Mouse (Mus musculus): ENCODE measurements around the gene Clcn3. TPM values are rescaled to one million over a fixed set of nuclear protein-coding genes. Genes with fewer than 3 reads are reported as not detected.
"Not testable (repeated sequence)": the region's sequence is repeated elsewhere in the genome, so short reads cannot be mapped to it uniquely, and the experiment has no call there.

Gene Clcn3
- polyA plus RNA-seq (2014; fragmentation: Nextera tagmentation; extraction: Ambion mirVana): 33.4 and 37.5 TPM in 2 replicates

GRCm38 (mm10) chr8:60982701-60983687 lies at the start of gene Clcn3:
TSS of gene Clcn3 (minus strand) at chr8:60983300.
- Histone ChIP-seq H3K36me3 (ENCODE audit: control insufficient read depth, insufficient read depth, low read length) (no peaks in the 10 kb centered on the region), H3K27me3 (ENCODE audit: control insufficient read depth, insufficient read depth, low read length) (no peaks in the 10 kb centered on the region), H3K4me2 (ENCODE audit: low read depth) (peak within 1 kb of the TSS; percentile 90), H3K4me1 (ENCODE audit: control insufficient read depth, insufficient read depth, low read length) (no peaks in the 10 kb centered on the region; the same call in 1 of the 2 replicates), H3K9me3 (ENCODE audit: control insufficient read depth, low read length) (no peaks in the 10 kb centered on the region), H3K27ac (ENCODE audit: low read depth, low read length) (peak within 1 kb of the TSS; percentile 70; the same call in 1 of the 2 replicates), H3K9ac (ENCODE audit: low read length) (peak within 1 kb of the TSS; percentile 69), H3K4me3 (ENCODE audit: low read depth, low read length) (peak within 1 kb of the TSS; percentile 61)
- ATAC-seq (ENCODE audit: insufficient read depth, low FRiP score, low TSS enrichment): peak; percentile 99
- peak; percentile 98 for DNase-seq (ENCODE audit: low spot score)
- WGBS: under 1% methylated on average over 100 of the region's 101 CpGs

GRCm38 (mm10) chr8:60996468-60996867 lies 13.4 kb upstream of the Clcn3 start:
- 0 out of 2 replicates have a peak, but pooled peaks cover 3% of the 10 kb centered on the region for H3K4me1 ChIP-seq (ENCODE audit: control insufficient read depth, insufficient read depth, low read length)
- H3K4me3 ChIP-seq (ENCODE audit: low read depth, low read length): no peak overlapping the region
- no peak overlapping the region for H3K9ac ChIP-seq (ENCODE audit: low read length)
- ATAC-seq (ENCODE audit: insufficient read depth, low FRiP score, low TSS enrichment): no peak
- no peak for DNase-seq (ENCODE audit: low spot score)
- no peak overlapping the region for H3K4me2 ChIP-seq (ENCODE audit: low read depth)
- no peak overlapping the region for H3K27ac ChIP-seq (ENCODE audit: low read depth, low read length)
- H3K27me3 ChIP-seq (ENCODE audit: control insufficient read depth, insufficient read depth, low read length): no peaks in the 10 kb centered on the region
- H3K9me3 ChIP-seq (ENCODE audit: control insufficient read depth, low read length): no peaks in the 10 kb centered on the region
- no peaks in the 10 kb centered on the region for H3K36me3 ChIP-seq (ENCODE audit: control insufficient read depth, insufficient read depth, low read length)
- WGBS: 96% methylated on average over 3 of the region's 3 CpGs

- H3K9me3 ChIP-seq (ENCODE audit: control insufficient read depth, low read length): no peaks in the 10 kb centered on the region
- ATAC-seq (ENCODE audit: insufficient read depth, low FRiP score, low TSS enrichment): no peak; the same call in 1 of the 2 replicates
- no peaks in the 10 kb centered on the region for H3K27me3 ChIP-seq (ENCODE audit: control insufficient read depth, insufficient read depth, low read length)
- no peak for DNase-seq (ENCODE audit: low spot score)
- no peaks in the 10 kb centered on the region for H3K36me3 ChIP-seq (ENCODE audit: control insufficient read depth, insufficient read depth, low read length)
- WGBS: 7% methylated on average over 12 of the region's 12 CpGs
- 0 out of 2 replicates have a peak, but pooled peaks cover 3% of the 10 kb centered on the region for H3K4me1 ChIP-seq (ENCODE audit: control insufficient read depth, insufficient read depth, low read length)
- H3K4me2 ChIP-seq (ENCODE audit: low read depth): peak overlapping the region; percentile 76
- H3K4me3 ChIP-seq (ENCODE audit: low read depth, low read length): peak overlapping the region; percentile 76
- peak overlapping the region; percentile 56 for H3K27ac ChIP-seq (ENCODE audit: low read depth, low read length)
- peak overlapping the region; percentile 69 for H3K9ac ChIP-seq (ENCODE audit: low read length)
Measured at GRCm38 (mm10) chr8:60993639-60993986, 10.5 kb upstream of the Clcn3 start.

GRCm38 (mm10) chr8:60992910-60993638 lies 10.0 kb upstream of the Clcn3 start, which contains the start of gene Nek1:
TSS of gene Nek1 (plus strand) at chr8:60993195.
- H3K9ac ChIP-seq (ENCODE audit: low read length): peak within 1 kb of the TSS; percentile 69
- H3K27me3 ChIP-seq (ENCODE audit: control insufficient read depth, insufficient read depth, low read length): no peaks in the 10 kb centered on the region
- H3K27ac ChIP-seq (ENCODE audit: low read depth, low read length): peak within 1 kb of the TSS; percentile 76
- DNase-seq (ENCODE audit: low spot score) (peak; percentile 98), ATAC-seq (ENCODE audit: insufficient read depth, low FRiP score, low TSS enrichment) (peak; percentile 94)
- 0 out of 2 replicates have a peak, but pooled peaks cover 3% of the 10 kb centered on the region for H3K4me1 ChIP-seq (ENCODE audit: control insufficient read depth, insufficient read depth, low read length)
- H3K4me2 ChIP-seq (ENCODE audit: low read depth): peak within 1 kb of the TSS; percentile 76
- no peaks in the 10 kb centered on the region for H3K36me3 ChIP-seq (ENCODE audit: control insufficient read depth, insufficient read depth, low read length)
- peak within 1 kb of the TSS; percentile 76 for H3K4me3 ChIP-seq (ENCODE audit: low read depth, low read length)
- under 1% methylated on average over 57 of the region's 57 CpGs for WGBS
- H3K9me3 ChIP-seq (ENCODE audit: control insufficient read depth, low read length): no peaks in the 10 kb centered on the region

- H3K4me3 ChIP-seq (ENCODE audit: low read depth, low read length): peak overlapping the region; percentile 76
- no peaks in the 10 kb centered on the region for H3K36me3 ChIP-seq (ENCODE audit: control insufficient read depth, insufficient read depth, low read length)
- no peaks in the 10 kb centered on the region for H3K9me3 ChIP-seq (ENCODE audit: control insufficient read depth, low read length)
- H3K27ac ChIP-seq (ENCODE audit: low read depth, low read length): peak overlapping the region; percentile 76
- no peaks in the 10 kb centered on the region for H3K27me3 ChIP-seq (ENCODE audit: control insufficient read depth, insufficient read depth, low read length)
- H3K4me1 ChIP-seq (ENCODE audit: control insufficient read depth, insufficient read depth, low read length): 0 out of 2 replicates have a peak, but pooled peaks cover 3% of the 10 kb centered on the region
- WGBS: under 1% methylated on average over 16 of the region's 16 CpGs
- H3K4me2 ChIP-seq (ENCODE audit: low read depth): peak overlapping the region; percentile 48
- peak overlapping the region; percentile 65 for H3K9ac ChIP-seq (ENCODE audit: low read length)
- ATAC-seq (ENCODE audit: insufficient read depth, low FRiP score, low TSS enrichment): peak; percentile 91; the same call in 1 of the 2 replicates
- DNase-seq (ENCODE audit: low spot score): no peak
Measured at GRCm38 (mm10) chr8:60992561-60992909, 9.4 kb upstream of the Clcn3 start.

- H3K4me1 ChIP-seq (ENCODE audit: control insufficient read depth, insufficient read depth, low read length); H3K9ac ChIP-seq (ENCODE audit: low read length); H3K9me3 ChIP-seq (ENCODE audit: control insufficient read depth, low read length); DNase-seq (ENCODE audit: low spot score); H3K27ac ChIP-seq (ENCODE audit: low read depth, low read length); ATAC-seq (ENCODE audit: insufficient read depth, low FRiP score, low TSS enrichment); H3K27me3 ChIP-seq (ENCODE audit: control insufficient read depth, insufficient read depth, low read length); H3K36me3 ChIP-seq (ENCODE audit: control insufficient read depth, insufficient read depth, low read length); H3K4me3 ChIP-seq (ENCODE audit: low read depth, low read length); H3K4me2 ChIP-seq (ENCODE audit: low read depth): not testable (repeated sequence)
- 89% methylated on average over 17 of the region's 17 CpGs for WGBS
Measured at GRCm38 (mm10) chr8:60984260-60985010, 1.3 kb upstream of the Clcn3 start.

GRCm38 (mm10) chr8:60983688-60984079 lies 584 bp upstream of the Clcn3 start:
- DNase-seq (ENCODE audit: low spot score): peak; percentile 65
- Histone ChIP-seq H3K4me1 (ENCODE audit: control insufficient read depth, insufficient read depth, low read length) (no peaks in the 10 kb centered on the region; the same call in 1 of the 2 replicates), H3K9me3 (ENCODE audit: control insufficient read depth, low read length) (no peaks in the 10 kb centered on the region), H3K27me3 (ENCODE audit: control insufficient read depth, insufficient read depth, low read length) (no peaks in the 10 kb centered on the region), H3K27ac (ENCODE audit: low read depth, low read length) (peak overlapping the region; percentile 70; the same call in 1 of the 2 replicates), H3K4me3 (ENCODE audit: low read depth, low read length) (peak overlapping the region; percentile 61), H3K9ac (ENCODE audit: low read length) (peak overlapping the region; percentile 55), H3K4me2 (ENCODE audit: low read depth) (peak overlapping the region; percentile 90), H3K36me3 (ENCODE audit: control insufficient read depth, insufficient read depth, low read length) (no peaks in the 10 kb centered on the region)
- WGBS: 14% methylated on average over 9 of the region's 9 CpGs
- ATAC-seq (ENCODE audit: insufficient read depth, low FRiP score, low TSS enrichment): peak; percentile 73

- H3K9ac ChIP-seq (ENCODE audit: low read length): no peak overlapping the region
- ATAC-seq (ENCODE audit: insufficient read depth, low FRiP score, low TSS enrichment): no peak
- no peak overlapping the region; the same call in 1 of the 2 replicates for H3K4me2 ChIP-seq (ENCODE audit: low read depth)
- H3K27ac ChIP-seq (ENCODE audit: low read depth, low read length): no peak overlapping the region
- no peak overlapping the region for H3K4me3 ChIP-seq (ENCODE audit: low read depth, low read length)
- 61% methylated on average over 1 of the region's 1 CpGs for WGBS
- no peak for DNase-seq (ENCODE audit: low spot score)
- H3K9me3 ChIP-seq (ENCODE audit: control insufficient read depth, low read length): no peaks in the 10 kb centered on the region
- no peaks in the 10 kb centered on the region for H3K36me3 ChIP-seq (ENCODE audit: control insufficient read depth, insufficient read depth, low read length)
- no peaks in the 10 kb centered on the region for H3K27me3 ChIP-seq (ENCODE audit: control insufficient read depth, insufficient read depth, low read length)
- no peaks in the 10 kb centered on the region; the same call in 1 of the 2 replicates for H3K4me1 ChIP-seq (ENCODE audit: control insufficient read depth, insufficient read depth, low read length)
Measured at GRCm38 (mm10) chr8:60981388-60981787, 1.7 kb downstream of the Clcn3 start.
